Mouse (Mus musculus) layer of hippocampus, adult 11-12 months (tissue): ENCODE results near the gene Esp22.
"Not testable (repeated sequence)": the region's sequence is repeated elsewhere in the genome, so short reads cannot be mapped to it uniquely, and the experiment has no call there.

Experiments
- DNase-seq: peaks from one replicate; pipeline ENCODE4 v3.0.0; 2022; ENCODE audit warnings: low spot score

Gene Esp22

DNA sequence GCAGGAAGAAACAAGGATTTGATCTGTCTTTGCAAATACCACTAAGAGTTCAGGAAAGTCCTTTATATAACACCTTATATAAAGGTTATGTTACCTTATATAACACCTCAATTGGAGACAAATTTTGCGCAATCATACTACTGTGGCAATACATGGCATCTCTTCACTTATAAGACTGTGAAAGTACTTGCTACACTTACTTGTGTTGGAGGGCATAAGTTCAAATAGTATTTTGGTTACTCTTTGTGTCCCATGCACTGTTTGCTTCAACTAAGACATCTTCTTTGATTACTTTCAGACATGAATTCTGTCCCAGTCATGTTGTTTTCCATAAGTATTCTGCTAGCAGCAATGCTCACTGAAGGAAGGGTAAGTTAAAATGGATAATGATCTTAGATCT is at the start of gene Esp22:
TSS of gene Esp22 (plus strand) at position 301 of the 400 bp plus-strand sequence.
- DNase-seq = no peak

DNA sequence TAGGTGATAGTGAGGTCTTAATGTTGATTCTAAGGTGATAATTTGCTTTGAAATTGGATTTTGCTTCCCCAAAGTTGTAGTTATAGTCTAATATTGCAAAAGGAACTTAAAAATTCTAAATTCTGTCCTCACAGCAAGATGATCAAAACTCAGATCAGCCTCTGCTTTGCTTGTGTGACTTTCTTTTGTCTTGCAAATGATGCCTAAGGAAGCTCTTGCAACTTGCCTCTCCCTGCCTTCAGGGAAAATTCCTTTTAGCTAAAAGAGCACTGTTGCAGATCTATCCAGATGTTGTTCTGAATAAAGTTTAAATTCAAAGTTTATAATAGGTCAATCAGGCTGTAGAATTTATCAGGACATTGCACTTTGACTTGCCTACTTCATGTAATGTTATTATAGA is 31.5 kb upstream of the Esp22 start:
- DNase-seq = no peak

DNA sequence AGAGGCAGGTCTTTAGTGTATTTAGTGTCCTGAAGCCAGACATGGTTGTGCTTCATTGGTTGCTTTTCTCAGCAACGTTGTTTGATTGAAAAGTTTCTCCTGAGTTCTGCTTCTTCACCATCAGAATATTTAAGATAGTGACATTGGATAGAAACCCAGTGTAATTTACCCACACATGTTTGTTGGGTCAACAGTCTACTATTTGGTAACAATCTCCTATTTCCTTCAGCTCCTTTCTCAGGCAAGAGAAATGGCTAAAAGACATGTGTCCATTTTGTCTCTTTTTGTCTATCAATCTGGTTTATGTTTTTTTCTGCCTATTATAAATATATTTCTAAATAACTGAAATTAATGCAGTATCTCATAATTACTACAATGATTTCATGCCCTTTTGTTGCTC is 18.2 kb upstream of the Esp22 start, which contains the start of gene Esp23:
TSS of gene Esp23 (minus strand) at position 101 of the 400 bp plus-strand sequence.
- DNase-seq = no peak

DNA sequence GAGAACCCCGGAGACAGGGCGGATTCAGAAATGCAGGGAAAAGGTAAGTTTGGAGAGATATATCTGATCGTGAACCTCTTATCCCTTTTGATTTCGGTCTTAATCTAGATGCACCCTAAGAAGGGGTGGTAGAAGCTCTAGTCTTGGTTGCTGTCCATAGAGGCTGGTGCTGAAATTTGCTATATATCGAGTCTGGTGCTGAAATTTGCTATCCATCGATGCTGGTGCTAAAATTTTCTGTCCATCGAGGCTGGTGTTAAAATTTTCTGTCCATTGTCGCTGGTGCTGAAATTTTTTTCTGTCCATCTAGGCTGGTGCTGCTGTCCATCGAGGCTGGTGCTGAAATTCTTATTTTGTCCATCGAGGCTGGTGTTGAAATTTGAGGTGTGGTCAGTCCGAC is 12.0 kb downstream of the Esp22 start:
- DNase-seq = not testable (repeated sequence)

DNA sequence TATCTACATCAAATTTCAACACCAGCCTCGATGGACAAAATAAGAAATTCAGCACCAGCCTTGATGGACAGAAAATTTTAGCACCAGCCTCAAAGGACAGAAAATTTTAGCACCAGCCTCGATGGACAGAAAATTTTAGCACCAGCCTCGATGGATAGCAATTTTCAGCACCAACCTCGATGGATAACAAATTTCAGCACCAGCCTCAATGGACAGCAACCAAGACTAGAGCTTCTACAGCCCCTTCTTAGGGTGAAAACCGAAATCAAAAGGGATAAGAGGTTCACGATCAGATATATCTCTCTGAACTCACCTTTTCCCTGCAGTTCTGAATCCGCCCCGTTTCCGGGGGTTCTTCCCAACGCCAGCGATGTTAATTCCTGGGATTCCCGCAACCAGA is 34.0 kb downstream of the Esp22 start:
- not testable (repeated sequence) for DNase-seq
